Mouse (Mus musculus) megakaryocyte, embryonic 14.5 days (primary cell): Measurements from ENCODE around the gene Lemd2. TPM values are rescaled to one million over a fixed set of nuclear protein-coding genes. Genes with fewer than 3 reads are reported as not detected.
A peak's percentile ranks its signal among the peaks of the same experiment; 100 is the strongest.

Experiments used
- H3K27me3 ChIP-seq: replicated peaks from 2 replicates; pipeline ENCODE3; 2012; ENCODE audit warnings: inconsistent platforms
- H3K36me3 ChIP-seq: replicated peaks from 2 replicates; pipeline ENCODE3; 2012; ENCODE audit warnings: low read length, inconsistent platforms, mixed read lengths
- H3K4me1 ChIP-seq: 2 replicates; pipeline ENCODE4 v1.6.1; 2012; ENCODE audit warnings: inconsistent platforms
- H3K4me3 ChIP-seq: replicated peaks from 2 replicates; pipeline ENCODE3; 2012; ENCODE audit warnings: moderate library complexity, mild to moderate bottlenecking, inconsistent platforms
- H3K9me3 ChIP-seq: 2 replicates; pipeline ENCODE4 v1.6.1; 2012; ENCODE audit warnings: inconsistent platforms
- FLI1 ChIP-seq: IDR thresholded peaks from 2 replicates; pipeline ENCODE4 v1.6.1; 2012; ENCODE audit warnings: low read length, inconsistent platforms, mixed read lengths
- GATA1 ChIP-seq: IDR thresholded peaks from 3 replicates; pipeline ENCODE4 v1.6.1; 2012; ENCODE audit warnings: mixed read lengths, low read length, inconsistent platforms, borderline replicate concordance
- polyA plus RNA-seq: library from polyadenylated mRNA; stranded (reverse); fragments of >175 nt; gene quantifications from 2 replicates; pipeline ENCODE4 v1.2.3, GENCODE M21; 2012; ENCODE audit warnings: low replicate concordance; ENCODE audit not compliant: insufficient read depth

Lemd2 gene
- polyA plus RNA-seq, 1 experiment: 69.3 TPM

DNA sequence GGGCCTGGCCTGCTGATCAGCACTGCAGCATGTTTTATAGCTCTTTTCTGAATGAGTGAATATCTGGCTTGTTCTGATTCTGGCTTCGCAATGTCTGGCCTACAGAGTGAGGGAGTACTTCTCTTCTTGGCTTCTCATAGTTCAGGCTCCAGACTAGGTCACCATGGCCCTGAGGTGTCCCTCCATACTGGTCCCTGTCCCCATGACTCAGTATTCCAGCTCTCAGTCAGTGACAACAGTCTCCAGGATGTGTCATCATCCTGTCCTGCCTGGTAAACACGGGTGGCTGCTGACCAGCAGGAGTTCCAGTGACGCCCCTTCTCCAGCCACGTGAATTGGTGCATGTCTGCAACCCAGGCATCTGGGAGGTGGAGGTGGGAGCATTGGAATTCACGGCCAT is 33.1 kb downstream of the Lemd2 start:
- peaks cover 84% of the 10 kb centered on the region for H3K27me3 ChIP-seq
- H3K4me3 ChIP-seq: no peak overlapping the region
- peaks cover 14% of the 10 kb centered on the region for H3K4me1 ChIP-seq
- H3K36me3 ChIP-seq: no peaks in the 10 kb centered on the region
- TF ChIP-seq FLI1: no peak
- TF ChIP-seq GATA1: no peak
- no peaks in the 10 kb centered on the region for H3K9me3 ChIP-seq

DNA sequence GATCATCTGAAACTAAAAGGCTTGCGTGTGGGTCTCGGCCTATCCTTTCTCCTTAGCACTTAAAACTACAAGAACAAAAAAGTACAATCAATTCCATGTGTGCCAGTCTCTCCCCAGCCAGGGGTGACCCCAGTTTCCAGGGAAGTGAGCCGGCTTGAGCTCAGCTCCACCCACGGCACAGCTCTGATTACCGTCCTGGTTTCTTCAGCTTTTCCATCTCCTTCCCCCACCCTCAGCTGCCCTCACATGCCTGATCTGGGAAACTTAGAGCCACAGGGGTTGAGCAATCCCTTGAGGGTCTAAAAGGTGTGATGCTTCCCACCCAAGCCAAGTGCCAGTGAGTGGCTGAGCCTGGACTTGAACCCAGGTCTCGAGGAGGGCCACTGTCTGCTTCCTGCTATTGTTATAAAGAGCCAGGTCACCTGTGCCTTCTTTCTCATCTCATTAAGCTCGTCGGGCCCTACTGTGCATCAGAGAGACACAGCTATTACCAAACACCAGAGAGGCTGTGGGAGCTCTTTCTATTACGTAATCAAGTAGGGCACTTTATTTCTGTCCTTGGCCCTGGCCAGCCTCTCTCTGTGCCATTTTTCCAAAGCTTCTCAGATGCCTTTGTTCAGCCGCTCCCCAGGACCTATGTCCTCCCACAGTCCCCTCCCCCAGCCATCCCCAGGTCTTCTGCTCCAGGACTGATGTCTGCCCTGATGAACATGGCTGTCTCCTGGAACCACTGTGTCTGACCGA is 34.1 kb downstream of the Lemd2 start:
- Histone ChIP-seq H3K27me3 (peaks cover 80% of the 10 kb centered on the region), H3K4me1 (peaks cover 17% of the 10 kb centered on the region), H3K36me3 (no peaks in the 10 kb centered on the region), H3K4me3 (no peak overlapping the region), H3K9me3 (no peaks in the 10 kb centered on the region)
- TF ChIP-seq GATA1 (no peak), FLI1 (no peak)

DNA sequence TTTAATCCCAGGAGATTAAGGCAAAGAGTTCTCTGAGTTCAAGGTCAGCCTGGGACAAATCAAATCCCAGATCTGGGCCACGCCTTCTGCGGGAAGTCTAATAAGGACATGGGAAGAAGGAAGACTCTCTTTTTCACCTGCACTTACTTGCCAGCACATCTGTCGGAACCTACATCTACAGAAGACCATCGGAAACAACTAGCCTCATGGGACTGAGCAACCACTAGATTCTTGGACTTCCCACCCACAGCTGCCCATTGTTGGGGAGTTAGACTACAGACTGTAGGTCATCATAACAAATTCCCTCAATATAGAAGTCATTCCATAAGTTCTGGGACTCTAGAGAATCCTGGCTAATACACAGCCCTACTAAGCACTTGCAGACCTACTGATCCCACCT is 35.7 kb downstream of the Lemd2 start:
- peaks cover 12% of the 10 kb centered on the region for H3K4me1 ChIP-seq
- no peak for TF ChIP-seq GATA1
- TF ChIP-seq FLI1: no peak
- H3K9me3 ChIP-seq: no peaks in the 10 kb centered on the region
- H3K36me3 ChIP-seq: no peaks in the 10 kb centered on the region
- H3K4me3 ChIP-seq: no peak overlapping the region
- peaks cover 75% of the 10 kb centered on the region for H3K27me3 ChIP-seq

DNA sequence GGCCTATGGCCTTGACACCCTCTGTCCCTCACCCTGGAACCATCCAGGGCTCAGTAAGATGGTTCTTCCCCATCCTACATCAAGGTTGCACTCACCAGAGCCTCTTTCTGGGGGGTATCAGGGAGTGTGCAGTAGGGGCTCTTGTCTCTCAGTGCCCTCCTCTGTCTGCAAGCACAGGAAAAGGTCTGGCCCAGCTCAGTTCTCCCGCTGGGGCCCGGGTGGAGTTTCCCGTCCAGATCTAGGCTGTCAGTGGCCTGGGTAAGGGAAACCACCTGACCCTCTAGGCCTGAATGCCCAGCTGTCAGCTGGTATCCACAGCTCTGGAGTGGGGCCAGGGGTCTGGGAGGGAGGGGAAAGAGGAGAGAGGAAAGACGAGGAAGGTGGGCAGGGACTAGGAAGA is 36.7 kb downstream of the Lemd2 start, which contains the start of gene Ip6k3:
Gene Ip6k3 (minus strand): TSS at position 251 of the 400 bp plus-strand sequence.
- peaks cover 12% of the 10 kb centered on the region; the same call in 1 of the 2 replicates for H3K4me1 ChIP-seq

DNA sequence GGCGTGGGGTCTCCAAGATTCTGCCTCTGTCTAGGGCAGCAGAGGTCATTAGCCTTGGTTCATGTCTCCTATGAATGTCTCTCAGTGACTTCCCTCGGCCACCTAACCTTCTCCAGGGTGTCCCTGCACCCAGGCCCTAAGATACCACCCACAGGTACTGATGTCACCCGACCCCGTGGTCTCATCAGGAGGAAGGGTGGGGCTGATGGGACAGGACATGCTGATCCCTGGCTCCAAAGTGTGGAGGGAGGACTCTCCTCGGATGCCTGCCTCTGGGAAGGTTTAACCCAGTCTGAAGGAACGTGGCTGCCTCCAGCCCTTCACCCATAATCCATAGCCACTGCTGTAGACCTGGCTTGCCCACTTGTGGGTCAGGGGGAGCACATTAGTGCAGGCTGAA is 37.4 kb downstream of the Lemd2 start:
- Histone ChIP-seq H3K27me3 (peaks cover 71% of the 10 kb centered on the region), H3K9me3 (no peaks in the 10 kb centered on the region), H3K4me1 (peaks cover 12% of the 10 kb centered on the region; the same call in 1 of the 2 replicates), H3K36me3 (no peaks in the 10 kb centered on the region), H3K4me3 (no peak overlapping the region)
- no peak for TF ChIP-seq FLI1
- TF ChIP-seq GATA1: no peak

More for the DNA sequence above, 36.7 kb downstream of the Lemd2 start, which contains the start of gene Ip6k3:
- Histone ChIP-seq H3K36me3 (no peaks in the 10 kb centered on the region), H3K9me3 (no peaks in the 10 kb centered on the region), H3K4me3 (no peak within 1 kb of the TSS), H3K27me3 (peaks cover 74% of the 10 kb centered on the region)
- no peak for TF ChIP-seq GATA1
- TF ChIP-seq FLI1: no peak

DNA sequence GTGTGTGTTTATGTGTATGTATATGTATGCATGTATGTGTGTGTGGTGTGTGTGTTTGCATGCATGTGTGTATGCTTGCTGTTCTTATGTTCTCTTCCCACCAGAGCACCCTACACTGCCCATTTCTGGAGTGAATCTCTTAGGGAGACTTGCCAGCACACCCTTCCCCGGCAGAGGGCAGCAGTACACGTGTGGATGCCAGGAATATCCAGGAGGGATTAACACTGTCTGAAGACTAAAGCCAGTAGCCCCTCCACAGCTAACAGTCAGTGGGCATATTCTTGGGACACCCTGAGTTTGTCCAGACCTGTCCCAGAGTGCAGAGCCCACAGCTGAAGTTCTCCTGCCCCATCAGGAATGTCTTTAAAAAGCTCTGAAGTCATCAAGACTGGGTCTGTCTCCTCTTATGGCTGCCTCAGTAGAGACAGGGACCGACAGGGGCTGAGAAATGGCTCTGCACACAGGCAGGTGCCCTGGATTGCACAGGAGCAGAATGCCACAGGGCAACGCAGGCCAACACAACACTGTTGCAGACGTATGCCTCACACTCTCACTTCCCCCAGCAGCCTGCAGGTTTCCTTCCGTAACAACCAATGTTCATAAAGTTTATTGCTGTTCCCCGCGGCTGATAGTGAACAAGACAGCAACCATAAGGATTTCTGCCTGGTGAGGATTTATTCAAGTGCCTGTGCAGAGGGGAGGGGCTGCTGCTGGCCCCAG is 39.1 kb downstream of the Lemd2 start:
- Histone ChIP-seq H3K36me3 (no peaks in the 10 kb centered on the region), H3K4me3 (peak overlapping the region; percentile 21), H3K27me3 (peaks cover 71% of the 10 kb centered on the region), H3K9me3 (no peaks in the 10 kb centered on the region), H3K4me1 (peaks cover 14% of the 10 kb centered on the region; the same call in 1 of the 2 replicates)
- TF ChIP-seq GATA1 (no peak), FLI1 (no peak)

DNA sequence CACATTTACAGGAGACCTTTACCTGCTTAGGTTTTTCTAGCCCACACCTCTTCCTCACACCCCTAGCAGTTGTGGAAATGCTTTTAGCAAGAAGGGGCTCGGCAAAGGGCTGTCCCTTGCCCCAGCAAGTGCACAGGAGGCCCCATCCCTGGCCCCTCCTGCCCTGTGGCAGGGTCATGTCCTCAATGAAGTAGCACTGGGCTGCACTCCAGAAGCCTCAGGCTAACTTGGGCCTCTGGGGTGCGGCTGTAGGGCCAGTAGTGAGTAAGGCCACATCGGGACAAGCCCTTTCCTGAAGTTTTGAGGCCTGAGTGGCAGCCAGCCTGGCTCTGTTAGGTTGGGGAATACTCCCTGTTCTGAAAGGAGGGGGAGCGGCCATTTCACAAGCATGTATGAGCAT is 43.4 kb downstream of the Lemd2 start:
- Histone ChIP-seq H3K27me3 (peaks cover 65% of the 10 kb centered on the region), H3K9me3 (no peaks in the 10 kb centered on the region), H3K36me3 (no peaks in the 10 kb centered on the region), H3K4me1 (peaks cover 11% of the 10 kb centered on the region; the same call in 1 of the 2 replicates), H3K4me3 (no peak overlapping the region)
- TF ChIP-seq FLI1: no peak
- no peak for TF ChIP-seq GATA1

DNA sequence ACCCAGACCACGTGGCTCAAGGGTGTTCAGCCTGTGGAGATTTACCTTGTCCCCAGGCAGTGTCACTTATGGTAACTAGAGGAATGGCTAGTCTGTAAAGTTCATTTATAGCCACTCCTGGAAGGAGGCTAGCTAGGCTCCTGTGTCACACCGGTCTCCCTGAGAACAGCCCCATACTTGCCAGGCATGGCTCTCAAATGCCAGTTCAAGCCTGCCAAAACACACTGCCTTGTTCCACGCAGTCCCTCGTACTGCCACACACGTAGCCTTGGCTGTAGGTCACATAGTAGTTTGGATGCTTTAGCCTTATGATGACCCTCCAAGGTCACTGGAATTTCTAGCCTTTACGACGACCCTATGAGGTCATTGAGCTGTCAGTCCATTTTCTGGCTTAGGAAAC is 45.1 kb downstream of the Lemd2 start:
- TF ChIP-seq FLI1: no peak
- TF ChIP-seq GATA1: no peak
- peaks cover 61% of the 10 kb centered on the region for H3K27me3 ChIP-seq
- H3K4me1 ChIP-seq: peaks cover 14% of the 10 kb centered on the region
- H3K36me3 ChIP-seq: no peaks in the 10 kb centered on the region
- no peaks in the 10 kb centered on the region for H3K9me3 ChIP-seq
- no peak overlapping the region for H3K4me3 ChIP-seq

DNA sequence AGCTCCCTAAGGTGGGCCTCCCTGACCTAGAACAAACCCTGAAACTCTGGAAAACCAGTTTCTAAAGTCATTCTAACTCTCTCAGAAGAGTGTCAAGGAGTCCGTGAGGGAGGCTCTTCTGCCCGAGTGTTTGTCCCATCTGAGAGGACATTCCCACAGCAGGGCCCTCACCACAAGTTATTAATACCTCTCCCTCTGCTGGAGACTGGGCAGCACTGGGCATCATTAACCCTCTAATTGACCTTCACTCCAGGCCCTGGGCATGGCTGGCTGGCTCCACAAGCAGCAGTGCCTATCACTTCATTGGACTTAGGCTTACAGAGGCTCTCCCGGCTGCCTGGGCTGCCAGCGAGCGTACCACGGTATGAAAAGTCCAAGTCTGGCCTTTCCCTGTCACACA is 45.8 kb downstream of the Lemd2 start:
- Histone ChIP-seq H3K27me3 (peaks cover 56% of the 10 kb centered on the region), H3K9me3 (no peaks in the 10 kb centered on the region), H3K4me3 (no peak overlapping the region), H3K36me3 (no peaks in the 10 kb centered on the region), H3K4me1 (peaks cover 21% of the 10 kb centered on the region)
- TF ChIP-seq GATA1 (no peak), FLI1 (no peak)

DNA sequence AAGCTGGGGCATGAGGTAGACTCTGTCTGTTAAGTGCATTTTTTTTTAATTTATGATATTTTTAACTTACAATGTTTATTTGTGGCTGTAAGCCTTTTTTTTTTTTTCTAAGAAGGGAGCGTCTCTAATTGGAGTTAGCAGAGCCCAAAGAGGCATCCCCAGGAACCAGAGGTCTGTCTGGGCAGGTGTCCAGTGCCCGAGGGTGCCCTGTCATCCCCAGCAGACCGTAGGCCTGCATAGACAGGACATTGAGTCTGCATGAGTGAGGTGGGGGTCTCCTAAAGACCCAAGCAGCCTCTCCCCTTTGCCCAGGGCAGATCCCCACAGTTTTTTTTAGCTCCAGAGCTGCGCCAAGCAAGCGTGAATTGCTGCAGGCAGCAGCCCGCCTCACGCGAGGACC is 48.5 kb downstream of the Lemd2 start:
- Histone ChIP-seq H3K27me3 (peaks cover 55% of the 10 kb centered on the region), H3K4me1 (peaks cover 35% of the 10 kb centered on the region)
- no peak for TF ChIP-seq GATA1
- TF ChIP-seq FLI1: no peak

More for the DNA sequence above, 48.5 kb downstream of the Lemd2 start:
- Histone ChIP-seq H3K9me3 (no peaks in the 10 kb centered on the region), H3K36me3 (no peaks in the 10 kb centered on the region), H3K4me3 (no peak overlapping the region)
